Mouse (Mus musculus) kidney, adult 8-10 months (tissue): ENCODE measurements at regions not wholly inside any gene's neighbourhood (a gene's known extent, or its start where the extent isn't known, plus 50 kb on each side); places are given as distances from the start of the nearest gene placed in this dataset.

Experiments used
- DNase-seq, 2 experiments: peaks; one replicate each; pipeline ENCODE4 v3.0.0; 2022

DNA sequence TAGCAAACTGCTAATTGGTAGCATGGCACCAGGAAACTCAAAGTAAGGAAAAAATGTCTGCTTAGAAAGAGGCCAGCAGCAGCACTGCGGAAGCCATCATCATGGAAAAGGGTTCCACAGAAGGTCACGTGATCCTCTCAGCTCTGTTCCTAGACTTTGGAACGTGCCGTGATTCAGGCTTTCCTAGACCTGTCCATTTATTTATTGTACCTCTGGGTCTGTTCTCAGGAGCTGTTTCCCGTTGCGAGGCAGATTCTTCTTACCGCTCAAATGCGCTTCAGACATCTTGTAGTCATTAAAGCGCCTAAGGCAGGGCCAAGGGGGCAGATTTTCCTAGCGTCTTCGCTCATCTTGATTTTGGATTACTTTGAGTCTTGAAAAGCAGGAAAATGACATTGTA is 365.0 kb upstream of the Adgrl2 start:
- DNase-seq = no peak

DNA sequence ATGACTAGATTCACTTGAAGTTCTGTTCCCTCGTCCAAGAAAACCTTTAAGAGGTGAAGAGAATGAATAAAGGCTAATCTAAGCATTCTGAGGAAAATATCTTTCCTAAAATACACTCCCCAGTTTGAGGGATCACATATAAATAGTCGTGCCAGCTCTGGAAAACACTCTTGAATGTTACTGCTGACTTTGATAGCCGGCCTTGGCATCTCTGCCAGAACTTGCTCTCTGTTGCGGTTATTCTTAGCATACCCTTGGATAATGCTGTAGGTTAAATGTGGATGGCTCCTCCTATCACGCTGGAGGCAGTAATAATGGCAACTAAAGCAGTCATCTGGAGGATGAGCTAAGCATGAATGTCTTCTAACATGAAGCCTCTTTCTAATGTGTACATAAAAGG is 363.6 kb upstream of the Adgrl2 start:
- DNase-seq = no peak

DNA sequence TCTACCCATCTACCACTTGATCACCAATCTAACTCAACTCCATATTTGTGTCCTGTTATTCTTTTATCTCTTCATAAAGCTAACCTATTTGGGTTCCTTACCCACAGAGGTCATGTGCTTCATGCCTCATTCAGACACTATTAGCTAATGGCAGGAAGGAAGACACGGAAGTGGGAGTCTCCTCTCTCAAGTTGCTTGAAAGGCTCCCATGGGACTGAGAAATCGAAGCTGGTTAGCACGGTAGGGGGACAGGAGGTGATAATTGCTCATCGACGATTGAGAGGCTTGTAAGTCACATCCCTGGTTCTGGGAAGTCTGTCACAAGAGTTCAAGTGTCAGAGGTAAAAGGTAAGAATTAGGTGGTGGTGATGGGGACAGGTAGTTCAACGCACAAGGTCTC is 362.2 kb upstream of the Adgrl2 start:
- DNase-seq = peak in 1 of 2 experiments; percentile 21

DNA sequence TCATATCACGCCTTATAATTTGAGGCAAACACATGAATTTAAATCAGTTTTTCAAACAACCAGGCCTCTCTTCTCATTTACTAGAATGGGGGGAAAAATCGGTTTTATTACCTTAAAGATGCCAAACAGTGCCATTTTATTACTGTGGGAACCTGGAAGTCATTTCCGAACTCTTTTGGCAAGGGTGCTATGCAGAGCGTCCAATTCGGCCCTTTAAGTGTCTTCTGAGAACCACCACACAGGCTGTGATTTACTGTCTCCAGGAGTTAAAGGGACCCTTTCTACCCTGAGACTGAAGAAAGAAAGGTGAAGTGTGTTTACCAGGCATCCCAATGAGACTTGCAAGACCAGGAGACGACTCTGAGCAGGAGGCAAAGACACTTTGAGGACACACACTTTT is 359.4 kb upstream of the Adgrl2 start:
- no peak for DNase-seq

DNA sequence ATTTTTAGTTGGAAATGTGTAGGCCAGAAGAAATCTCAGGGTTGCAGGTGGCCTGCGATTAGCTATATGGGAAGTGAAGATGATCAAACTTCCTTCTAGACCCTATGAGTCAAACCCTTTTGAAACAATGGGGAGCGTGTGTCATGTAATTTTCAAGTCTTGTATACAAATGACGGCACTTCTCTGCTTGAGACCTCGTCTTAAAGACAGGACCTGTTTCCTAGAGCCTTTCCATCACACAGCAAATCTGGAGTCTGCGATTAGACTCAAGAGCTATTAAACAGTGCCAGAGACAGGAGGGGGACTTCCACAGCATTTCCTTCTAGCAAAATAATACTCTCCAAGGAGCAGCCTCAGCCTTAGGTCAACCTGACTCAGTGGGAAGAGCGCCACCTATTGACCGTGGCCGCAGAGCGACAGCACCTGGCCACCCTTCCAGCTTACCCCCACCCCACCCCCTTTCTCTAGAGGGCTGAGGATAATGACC is 358.9 kb upstream of the Adgrl2 start:
- DNase-seq = peak; percentile 65 to 76

DNA sequence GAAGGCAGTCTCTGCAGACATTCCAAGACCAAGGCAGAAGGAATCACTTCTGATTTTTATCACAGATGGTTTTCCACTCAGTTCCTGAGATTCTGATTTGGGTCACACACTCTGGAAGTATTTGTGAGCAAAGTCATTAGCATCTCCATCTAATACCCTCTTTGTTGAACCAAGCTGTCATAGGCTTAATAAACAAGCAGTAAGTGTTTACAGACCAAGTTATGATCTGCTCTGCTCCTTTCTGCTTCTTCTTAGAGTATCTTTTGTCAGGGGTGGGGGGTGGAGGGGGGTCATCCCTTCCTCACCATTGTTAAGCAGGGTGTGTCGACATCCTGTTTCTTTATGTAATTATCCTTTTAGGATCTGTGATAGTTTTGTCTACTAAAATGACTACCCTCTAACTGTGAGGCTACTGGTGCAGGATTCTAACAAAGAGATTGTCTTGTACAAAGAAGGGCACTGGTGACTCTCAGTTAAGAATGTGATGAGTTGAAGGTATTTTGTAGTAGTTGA is 358.2 kb upstream of the Adgrl2 start:
- no peak for DNase-seq

DNA sequence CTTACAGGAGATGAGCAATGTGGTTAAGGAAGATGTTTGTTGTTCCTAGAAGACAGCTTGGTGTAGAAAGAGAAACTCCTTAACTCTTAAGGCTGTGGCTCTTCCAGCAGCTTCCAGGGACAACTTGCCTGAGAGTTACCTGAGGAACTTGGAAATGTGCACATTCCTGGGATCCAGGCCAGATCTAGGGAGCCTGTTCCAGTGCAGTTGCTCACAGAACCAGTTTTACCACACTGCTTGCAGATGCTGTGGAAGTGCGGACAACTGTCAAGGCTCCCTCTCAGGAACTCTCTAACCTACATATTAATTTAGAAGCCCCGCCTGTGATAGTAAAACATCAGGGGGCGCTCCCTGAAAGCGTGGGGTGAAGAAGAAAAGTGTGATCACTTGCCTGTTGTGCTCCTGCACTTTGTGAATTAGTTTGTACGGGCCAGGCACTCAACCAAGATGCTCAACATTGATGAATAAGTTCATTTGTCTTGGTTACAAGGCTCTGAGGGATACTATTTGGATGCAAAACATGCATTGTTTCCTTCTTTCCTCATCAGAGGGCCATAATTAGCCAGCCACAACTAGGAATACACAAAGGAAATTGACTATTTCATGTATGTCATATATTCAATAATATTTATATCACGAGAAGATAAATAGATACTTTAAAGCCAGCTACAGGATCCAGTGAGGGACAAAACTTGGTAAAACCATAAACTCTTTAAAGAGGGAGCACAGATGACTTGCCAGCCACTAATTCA is 357.1 kb upstream of the Adgrl2 start:
- DNase-seq = peak; percentile 45 to 50

DNA sequence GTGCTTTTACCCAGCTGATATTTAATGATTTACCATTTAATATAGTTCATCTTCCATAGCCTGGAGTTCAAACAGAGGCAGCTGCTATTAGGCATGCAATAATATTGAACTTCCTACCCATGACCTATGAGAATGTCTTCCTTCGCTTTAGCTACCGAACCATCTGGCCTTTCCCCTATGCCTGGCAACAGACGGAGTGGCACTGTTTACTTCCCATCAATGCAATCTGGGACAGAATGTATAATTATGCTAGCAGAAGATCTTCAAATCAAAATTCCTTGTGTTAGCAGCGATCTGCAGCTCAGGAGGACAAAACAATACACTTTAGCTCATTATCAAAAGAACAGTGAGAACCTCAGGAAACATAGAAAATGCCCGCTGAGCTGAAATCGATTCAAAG is 352.2 kb upstream of the Adgrl2 start:
- no peak for DNase-seq

DNA sequence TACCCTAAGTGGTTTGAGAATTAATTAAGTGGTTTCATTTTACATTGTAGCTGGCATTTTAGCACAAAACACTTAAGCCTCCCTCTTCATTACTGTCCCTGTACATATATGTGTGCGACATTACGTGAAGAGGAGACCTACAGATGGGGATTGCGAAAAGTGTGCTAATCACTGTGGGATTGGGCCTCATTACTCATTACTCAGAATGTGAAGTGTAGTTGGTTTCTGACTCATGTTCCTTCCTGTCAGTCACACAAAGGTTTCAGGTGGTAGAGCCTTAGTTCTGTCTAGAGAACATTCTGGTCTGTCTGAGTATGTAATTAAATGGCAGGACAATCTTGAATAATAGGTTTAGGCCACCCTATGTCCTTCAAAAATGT is 349.0 kb upstream of the Adgrl2 start:
- no peak for DNase-seq

DNA sequence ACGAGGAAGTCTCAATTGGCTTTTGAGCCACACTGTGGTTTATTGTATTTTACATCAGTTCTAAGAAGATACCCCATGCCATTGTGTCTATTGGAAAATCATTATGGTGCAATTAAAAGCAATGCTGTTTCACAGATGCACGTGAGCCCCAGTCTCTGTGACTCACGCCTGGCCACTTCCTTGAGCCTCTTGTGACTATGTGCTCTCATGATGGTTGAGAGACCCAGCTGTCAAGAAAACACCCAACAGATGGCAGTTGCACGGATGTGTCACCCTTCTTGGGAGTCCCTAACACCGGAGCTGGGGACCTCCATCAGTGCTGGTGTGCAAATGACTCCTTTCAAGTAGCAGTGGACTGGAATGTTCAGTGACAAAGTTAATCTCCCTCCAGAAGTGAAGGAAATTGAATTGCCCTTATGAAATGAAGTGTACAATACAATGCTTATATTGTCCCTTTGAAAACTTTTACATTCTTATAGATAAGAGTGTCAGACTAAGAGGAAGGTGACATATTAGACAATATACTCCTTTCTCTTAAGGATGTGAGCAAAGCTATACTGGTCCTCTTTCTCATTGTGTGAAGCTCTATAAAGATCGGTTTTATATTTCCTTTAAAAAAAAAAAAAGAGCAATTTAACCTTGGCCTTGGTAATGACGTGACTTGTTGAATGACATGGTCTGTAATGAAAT is 348.5 kb upstream of the Adgrl2 start:
- no peak for DNase-seq

DNA sequence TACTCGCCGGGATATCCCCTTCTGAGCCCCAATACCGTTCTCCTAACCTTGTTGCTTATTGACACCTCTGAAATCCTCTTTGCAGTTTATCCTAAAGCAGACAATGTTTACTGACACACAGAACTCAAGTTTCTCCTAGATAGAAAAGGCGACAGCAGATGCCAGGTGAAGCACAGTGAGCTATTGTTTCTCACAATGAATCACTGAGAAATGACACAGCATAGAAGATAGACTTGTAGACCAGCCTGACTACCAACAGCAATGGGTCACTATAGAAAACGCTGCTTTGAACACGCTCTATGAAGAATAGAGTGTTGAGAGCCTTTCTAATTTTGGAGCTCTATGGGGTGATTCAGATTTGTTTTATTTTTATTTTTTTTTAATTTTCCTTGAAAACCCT is 344.9 kb upstream of the Adgrl2 start:
- DNase-seq = no peak

DNA sequence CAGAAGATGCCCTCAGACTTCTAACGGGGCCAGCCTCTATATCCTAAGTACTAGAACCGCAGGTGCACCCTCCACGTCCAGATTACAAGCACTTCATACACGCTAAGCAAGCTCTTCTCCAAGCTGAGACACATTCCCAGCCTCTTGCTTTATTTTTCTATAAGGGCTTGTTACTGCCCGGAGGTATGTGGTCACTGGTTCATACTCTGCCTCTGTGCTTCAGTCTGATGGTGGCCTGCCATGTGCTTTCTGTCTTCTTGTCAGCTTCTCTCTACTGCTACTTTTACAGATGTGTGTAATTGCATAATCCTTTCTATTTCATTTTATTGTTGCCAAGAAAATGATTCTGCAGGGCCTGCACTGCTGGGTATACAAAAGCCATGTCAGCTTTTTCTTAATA is 343.3 kb upstream of the Adgrl2 start:
- no peak for DNase-seq

DNA sequence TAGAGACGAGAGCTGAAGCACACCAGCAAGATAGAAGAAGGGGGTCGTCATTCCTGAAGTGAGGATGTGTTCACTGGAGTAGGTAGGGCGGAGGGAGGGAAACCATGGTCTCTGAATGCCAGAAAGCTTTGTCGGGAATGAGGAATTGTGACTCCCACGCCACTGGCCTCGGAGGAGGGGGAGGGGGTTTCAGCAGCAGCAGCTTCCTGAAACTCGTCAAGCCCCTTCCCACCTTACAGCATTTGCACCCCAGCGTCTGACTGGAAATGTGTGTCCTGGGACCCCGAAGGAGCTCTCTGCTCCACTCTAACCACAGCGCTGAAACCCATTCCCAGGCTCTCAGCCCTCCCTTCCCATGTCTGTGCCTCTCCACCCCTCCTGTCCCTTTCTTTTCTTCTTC is 342.8 kb upstream of the Adgrl2 start:
- no peak for DNase-seq

DNA sequence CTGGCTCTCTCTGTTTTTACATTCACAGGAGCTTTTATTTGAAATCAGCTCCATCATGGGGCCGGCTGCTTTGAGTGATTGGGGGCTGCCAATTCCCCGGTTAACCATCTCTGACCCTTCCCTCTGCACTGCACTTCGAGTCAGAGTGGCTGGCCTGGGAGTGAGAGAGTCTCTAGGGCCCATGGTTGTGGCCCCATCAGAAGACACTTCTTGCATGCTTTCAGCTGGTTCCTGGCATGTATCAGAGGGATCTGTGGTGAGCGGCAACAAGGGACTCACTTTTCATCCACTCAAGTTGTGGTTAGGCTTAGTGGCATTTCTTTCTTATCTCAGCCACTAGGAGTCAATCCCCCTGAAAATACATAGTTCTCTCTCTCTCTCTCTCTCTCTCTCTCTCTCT is 341.8 kb upstream of the Adgrl2 start:
- no peak for DNase-seq

DNA sequence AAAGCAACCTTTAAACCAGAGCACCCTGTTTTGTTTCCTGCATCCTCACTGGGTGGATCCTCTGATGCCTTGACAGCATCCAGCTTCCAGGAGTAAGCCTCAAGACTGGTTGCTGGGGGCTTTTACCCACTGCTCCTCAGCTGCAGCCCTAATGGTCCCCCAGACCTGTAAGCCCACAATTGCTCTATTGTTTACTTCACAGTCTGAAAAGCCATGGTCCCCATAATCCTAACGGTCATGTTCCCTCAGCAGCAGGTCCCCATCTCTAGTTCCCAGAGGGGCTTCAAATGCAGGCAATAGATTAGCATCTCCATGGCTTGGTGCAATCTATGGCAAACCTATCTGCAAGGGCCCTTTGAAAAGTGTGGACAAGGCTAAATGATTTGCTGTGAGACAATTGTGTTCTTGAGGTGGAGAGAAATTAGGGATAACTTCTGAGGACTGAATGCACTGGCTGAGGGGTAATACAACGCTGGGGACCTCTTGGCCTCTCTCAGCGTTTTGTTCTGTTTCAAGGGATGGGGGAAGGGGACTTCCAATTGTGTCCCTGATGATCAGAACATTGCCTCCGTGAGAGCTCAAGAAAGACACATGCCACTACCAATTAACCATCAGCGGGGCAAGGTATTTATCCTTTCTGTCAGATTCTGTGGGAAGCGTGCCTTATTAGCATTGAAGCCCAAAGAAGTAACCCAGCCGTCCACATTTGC is 341.1 kb upstream of the Adgrl2 start:
- no peak for DNase-seq

DNA sequence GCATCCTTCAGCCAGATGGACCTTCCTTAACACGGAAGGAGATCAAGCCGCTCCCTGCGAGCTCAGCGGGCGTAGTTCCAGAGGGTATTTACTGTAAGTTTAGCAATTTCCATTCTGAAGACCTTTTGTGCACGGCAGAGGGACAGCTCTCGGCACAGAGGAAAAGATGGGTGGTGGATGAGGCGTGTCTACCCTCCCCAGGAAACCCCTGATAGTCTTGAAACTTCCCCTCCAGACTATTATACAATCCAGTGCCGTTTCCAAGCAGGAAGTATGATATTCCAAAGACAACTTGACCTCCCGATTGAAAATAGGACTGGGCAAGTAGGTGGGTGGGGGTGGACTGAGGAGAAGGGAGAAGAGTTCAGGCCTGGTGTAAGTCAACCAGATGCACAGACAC is 340.4 kb upstream of the Adgrl2 start:
- peak; percentile 46 to 62 for DNase-seq

DNA sequence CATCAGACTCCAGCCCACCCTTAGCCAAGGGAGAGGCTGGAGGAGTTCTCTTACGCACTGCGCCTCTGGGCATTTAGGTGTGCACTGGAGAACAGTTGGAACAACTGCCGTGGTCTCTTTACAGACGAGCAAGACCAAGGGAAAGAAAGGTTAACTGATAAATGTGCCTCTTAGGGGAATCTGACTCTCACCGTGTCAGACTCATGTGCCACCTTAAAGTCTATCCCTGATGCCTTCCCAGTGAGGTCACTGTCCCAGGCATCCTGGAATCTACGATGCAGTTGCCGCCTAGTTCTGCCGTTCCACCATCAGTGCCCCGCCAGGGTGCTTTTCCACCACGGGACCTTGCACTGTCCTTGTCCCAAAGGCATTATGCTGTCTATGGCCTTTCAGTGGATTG is 339.7 kb upstream of the Adgrl2 start:
- DNase-seq = no peak

DNA sequence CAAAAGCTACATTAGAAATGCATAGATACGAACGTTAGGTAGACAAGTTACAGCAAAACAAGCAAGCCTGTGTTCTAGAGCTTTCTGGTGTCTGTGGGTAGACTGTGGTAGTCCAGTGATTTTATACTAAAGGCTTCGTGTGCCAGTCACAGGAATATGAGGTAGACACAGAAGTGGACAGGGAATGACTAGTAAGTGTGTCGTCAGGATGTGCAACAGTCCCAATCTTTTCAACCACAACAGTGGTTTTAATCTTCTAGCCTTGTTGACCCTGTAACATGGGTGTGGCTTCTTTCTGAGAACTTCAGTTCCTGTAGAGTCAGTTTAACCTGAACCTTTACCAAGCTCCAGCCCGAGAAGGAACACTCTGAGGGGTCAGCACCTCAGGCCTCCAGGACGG is 339.3 kb upstream of the Adgrl2 start:
- no peak for DNase-seq

DNA sequence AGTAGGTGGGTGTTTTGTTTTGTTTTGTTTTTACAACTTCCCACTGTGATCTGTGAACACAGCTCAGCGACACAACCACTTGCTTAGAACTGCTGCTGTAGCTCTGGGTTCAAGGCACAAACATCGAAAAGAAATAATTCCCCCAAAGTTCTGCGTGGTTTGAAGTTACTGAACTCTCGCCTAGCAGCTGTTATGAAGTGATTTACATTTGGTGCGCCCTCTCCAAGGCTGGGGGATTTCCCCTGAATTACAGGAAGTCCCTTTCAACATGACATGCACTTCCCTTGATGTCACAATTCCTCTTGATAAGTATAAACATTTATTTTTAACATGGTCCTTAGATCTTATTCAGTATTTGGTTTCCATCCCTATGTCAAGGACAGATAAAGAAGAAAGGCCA is 336.3 kb upstream of the Adgrl2 start:
- peak; percentile 34 to 45 for DNase-seq

DNA sequence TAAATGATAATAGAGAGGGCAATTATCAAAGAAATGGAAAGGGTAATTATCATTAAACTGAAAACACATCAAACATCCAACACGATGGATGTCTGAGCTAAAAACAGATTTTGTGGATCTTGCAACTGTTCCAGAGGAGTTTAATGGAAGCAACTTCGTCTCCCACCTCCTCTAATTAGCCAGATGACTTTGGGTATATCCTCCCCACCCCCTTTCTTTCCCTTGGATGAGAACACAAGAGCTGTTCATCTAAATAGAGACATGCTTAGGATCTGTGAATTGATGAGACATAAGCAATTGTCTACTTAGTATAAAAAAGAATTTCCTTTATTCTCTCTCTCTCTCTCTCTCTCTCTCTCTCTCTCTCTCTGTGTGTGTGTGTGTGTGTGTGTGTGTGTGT is 333.7 kb upstream of the Adgrl2 start:
- DNase-seq = no peak

DNA sequence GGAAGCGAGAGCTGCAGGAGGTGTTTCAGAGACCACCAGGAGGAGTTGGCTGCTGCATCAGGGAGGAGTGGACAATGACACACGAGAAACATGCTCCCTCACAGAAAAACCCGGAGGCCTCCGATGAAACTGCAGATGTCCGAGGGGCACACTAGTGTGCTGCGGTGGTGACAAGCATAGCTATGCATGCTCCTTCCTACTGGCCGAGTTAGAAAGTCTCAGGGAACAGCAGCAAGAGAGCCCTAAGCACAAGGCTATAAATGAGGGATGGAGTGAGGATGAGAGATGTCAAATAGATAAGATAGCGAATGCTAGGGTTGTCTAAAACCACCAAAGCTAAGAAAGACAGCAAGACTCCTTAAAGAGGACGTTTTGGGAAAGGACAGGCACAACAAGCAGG is 328.4 kb upstream of the Adgrl2 start:
- no peak for DNase-seq

DNA sequence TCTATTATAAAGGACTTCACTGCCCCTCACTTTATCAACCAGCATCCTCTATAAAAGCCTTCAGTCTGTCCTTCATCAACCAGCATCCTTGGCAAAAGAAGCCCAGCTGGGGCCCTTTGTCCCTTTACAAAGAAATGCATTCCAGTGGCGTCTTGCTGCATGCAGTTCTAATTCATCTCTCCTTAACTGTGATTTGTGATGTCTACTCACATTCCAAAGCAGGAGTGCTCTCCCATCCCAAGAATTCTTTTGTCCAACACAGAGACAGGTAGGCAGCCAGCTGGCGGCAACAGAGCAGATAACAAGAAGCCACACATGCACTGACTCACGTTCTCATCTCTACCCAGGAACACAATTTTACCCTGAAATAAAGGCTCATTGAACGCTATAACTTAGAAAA is 323.9 kb upstream of the Adgrl2 start:
- DNase-seq = no peak

DNA sequence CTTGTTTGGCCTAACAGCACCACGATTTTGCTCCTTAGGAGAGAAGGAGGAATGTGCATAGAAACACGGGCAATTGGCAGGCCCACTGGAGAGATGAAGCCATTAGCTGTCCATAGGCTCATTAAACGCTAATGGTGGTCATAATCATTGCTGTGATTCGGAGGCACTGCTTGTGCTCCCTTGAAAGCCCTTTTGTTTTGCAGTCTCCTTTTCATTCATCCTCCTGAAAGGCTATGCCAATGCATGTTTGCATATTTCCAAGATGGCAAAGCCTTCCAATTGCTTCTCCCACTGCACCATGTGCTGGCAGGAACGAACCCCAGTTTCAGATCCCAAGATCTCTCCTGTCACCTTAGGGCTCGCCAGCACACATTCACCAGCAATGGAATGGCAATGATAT is 322.9 kb upstream of the Adgrl2 start:
- DNase-seq = no peak

DNA sequence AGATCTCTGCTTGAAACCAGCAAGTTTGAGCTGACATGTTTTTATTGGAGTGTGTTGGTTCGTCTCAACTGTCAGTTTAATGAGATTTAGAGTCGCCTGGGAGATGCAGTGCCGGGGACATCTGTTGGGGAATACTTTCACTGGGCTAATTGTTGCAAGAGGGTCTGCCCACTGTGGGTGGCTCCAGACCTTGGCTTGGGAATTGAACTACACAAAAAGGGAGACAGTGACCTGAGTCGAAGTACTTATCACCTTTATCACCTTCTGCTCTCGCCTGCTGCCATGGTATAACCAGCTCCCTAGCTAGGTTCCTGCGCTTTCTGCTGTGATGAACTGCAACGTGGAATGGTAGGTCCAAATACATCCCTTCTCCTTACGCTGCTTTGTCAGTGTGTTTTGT is 321.2 kb upstream of the Adgrl2 start:
- no peak for DNase-seq
